Mouse (Mus musculus) hindbrain, postnatal 0 days (tissue): Measurements from ENCODE around the gene Nexn. TPM values are rescaled to one million over a fixed set of nuclear protein-coding genes. Genes with fewer than 3 reads are reported as not detected.
"Not testable (repeated sequence)": the region's sequence is repeated elsewhere in the genome, so short reads cannot be mapped to it uniquely, and the experiment has no call there.

Source experiments
- ATAC-seq: fragments of 200-750 bp; cut with Nextera tagmentation; 2 replicates; pipeline ENCODE4 v1.8.0; 2017; ENCODE audit warnings: mild to moderate bottlenecking, moderate TSS enrichment, moderate library complexity
- DNase-seq: peaks from one replicate; pipeline ENCODE4 v3.0.0-alpha.2; 2015; ENCODE audit warnings: low spot score
- H3K27ac ChIP-seq: fragments of 300-500 bp; sonication (generic); 2 replicates; pipeline ENCODE4 v1.5.1; 2014; ENCODE audit warnings: mild to moderate bottlenecking
- H3K27me3 ChIP-seq: fragments of 300-500 bp; sonication (generic); 2 replicates; pipeline ENCODE4 v1.6.1; 2014; ENCODE audit warnings: low read length, mixed read lengths; ENCODE audit not compliant: insufficient read depth
- H3K36me3 ChIP-seq: fragments of 300-500 bp; sonication (generic); 2 replicates; pipeline ENCODE4 v1.6.1; 2014; ENCODE audit warnings: low read length, mixed read lengths; ENCODE audit not compliant: insufficient read depth
- H3K4me1 ChIP-seq: fragments of 300-500 bp; sonication (generic); 2 replicates; pipeline ENCODE4 v1.6.1; 2014; ENCODE audit warnings: antibody characterized with exemption, low read length, mixed read lengths; ENCODE audit not compliant: insufficient read depth
- H3K4me2 ChIP-seq: fragments of 300-500 bp; sonication (generic); 2 replicates; pipeline ENCODE4 v1.6.1; 2014; ENCODE audit warnings: low read depth, mild to moderate bottlenecking, low read length, moderate library complexity, mixed read lengths
- H3K4me3 ChIP-seq: fragments of 300-500 bp; sonication (generic); 2 replicates; pipeline ENCODE4 v1.5.1; 2014; ENCODE audit warnings: low read length
- H3K9ac ChIP-seq: fragments of 300-500 bp; sonication (generic); replicated peaks from 2 replicates; pipeline ENCODE4 v1.6.1; 2014; ENCODE audit warnings: mild to moderate bottlenecking, low read length, moderate library complexity, mixed read lengths
- H3K9me3 ChIP-seq: fragments of 300-500 bp; sonication (generic); 2 replicates; pipeline ENCODE4 v1.6.1; 2016; ENCODE audit warnings: low read length, mixed read lengths
- CTCF ChIP-seq: IDR thresholded peaks from 2 replicates; pipeline ENCODE4 v1.5.1; 2016; ENCODE audit warnings: antibody characterized with exemption, control low read depth, low read depth
- WGBS: fragments of 180-500 bp; shearing (Covaris S2); extraction: QIAGEN DNeasy Blood & Tissue Kit; methylation state at CpG from one replicate; pipeline ENCODE4 v1.1.7; 2014; 5-methylcytosine and 5-hydroxymethylcytosine counted together
- polyA plus RNA-seq: library from polyadenylated mRNA; unstranded; fragments of >200 nt; fragmentation: Nextera tagmentation; extraction: Ambion mirVana; gene quantifications from 2 replicates; pipeline ENCODE4 v1.2.1, GENCODE M21; 2015
- total RNA-seq: library from RNA; depleted of rRNA; stranded (reverse); fragments of >200 nt; gene quantifications from 2 replicates; pipeline ENCODE4 v1.2.3, GENCODE M21; 2014; rRNA removed

Gene Nexn
- total RNA-seq, result 0.37 and 6.4 TPM in 2 replicates
- polyA plus RNA-seq, result 2.5 and 3.4 TPM in 2 replicates

DNA sequence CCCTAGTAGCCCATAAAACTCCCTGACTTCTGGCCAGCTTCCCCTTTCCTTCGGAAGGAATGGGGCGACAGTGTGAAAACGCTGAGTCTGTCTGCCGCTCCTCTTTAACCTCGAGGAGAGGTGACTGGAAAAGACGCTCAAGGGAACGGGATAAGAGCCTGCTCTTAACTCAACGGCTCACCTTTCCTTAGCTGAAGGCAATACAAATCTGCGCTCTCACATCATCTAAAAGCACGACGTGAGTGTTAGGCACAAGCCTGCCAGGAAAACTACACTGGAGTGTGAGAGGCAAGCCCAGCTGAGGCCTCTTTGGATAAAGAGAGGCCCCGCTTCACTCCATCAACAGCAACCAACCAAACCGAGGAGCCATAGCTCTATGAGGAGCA lies at the start of gene Nexn:
Nexn (minus strand) TSS at position 315 of the 386 bp plus-strand sequence.
- Histone ChIP-seq H3K36me3 (no peaks in the 10 kb centered on the region), H3K4me3 (peak within 1 kb of the TSS; percentile 47), H3K9ac (peak within 1 kb of the TSS; percentile 56), H3K4me2 (peak within 1 kb of the TSS; percentile 93), H3K27me3 (0 out of 2 replicates have a peak, but pooled peaks cover 6% of the 10 kb centered on the region), H3K27ac (no peak within 1 kb of the TSS), H3K9me3 (no peaks in the 10 kb centered on the region), H3K4me1 (no peaks in the 10 kb centered on the region)
- ATAC-seq (peak; percentile 13), DNase-seq (no peak)
- TF ChIP-seq CTCF, result no peak
- WGBS, result 6% methylated on average over 13 of the region's 13 CpGs

DNA sequence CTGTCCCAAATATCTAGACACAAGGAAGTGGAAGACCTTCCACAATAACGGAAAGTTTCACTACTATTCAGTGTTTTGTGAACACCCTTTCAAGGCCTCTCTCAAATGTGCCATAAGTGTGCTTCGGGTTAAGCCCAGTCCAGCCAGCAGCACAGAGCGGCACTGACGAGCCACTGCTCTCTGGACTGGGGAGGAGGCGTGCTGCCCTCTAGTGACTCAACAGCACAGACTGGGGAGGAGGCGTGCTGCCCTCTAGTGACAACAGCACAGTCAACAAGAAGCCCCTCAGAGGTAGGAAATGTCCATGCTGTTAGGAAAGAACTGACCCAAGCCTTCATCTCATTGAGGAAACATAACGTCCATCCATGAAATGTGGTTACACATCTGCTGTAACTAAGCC lies 49.5 kb upstream of the Nexn start:
- ATAC-seq, result peak; percentile 92
- Histone ChIP-seq H3K9me3 (no peaks in the 10 kb centered on the region), H3K27me3 (no peaks in the 10 kb centered on the region), H3K4me1 (no peaks in the 10 kb centered on the region), H3K36me3 (peaks cover 17% of the 10 kb centered on the region), H3K4me2 (no peak overlapping the region), H3K9ac (no peak overlapping the region), H3K4me3 (no peak overlapping the region), H3K27ac (no peak overlapping the region)
- 11% methylated on average over 7 of the region's 7 CpGs for WGBS
- TF ChIP-seq CTCF, result peak; percentile 99
- peak; percentile 84 for DNase-seq

DNA sequence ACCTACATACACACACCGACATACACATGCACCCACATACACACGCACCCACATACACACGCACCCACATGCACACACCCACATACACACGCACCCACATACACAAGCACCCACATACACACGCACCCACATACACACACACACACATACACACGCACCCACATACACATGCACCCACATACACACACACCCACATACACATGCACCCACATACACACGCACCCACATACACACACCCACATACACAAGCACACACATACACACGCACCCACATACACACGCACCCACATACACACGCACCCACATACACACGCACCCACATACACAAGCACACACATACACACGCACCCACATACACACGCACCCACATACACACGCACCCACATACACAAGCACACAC lies 48.5 kb upstream of the Nexn start:
- not testable (repeated sequence) for H3K4me3 ChIP-seq, H3K9me3 ChIP-seq, DNase-seq, H3K4me2 ChIP-seq, H3K4me1 ChIP-seq, H3K27me3 ChIP-seq, H3K9ac ChIP-seq, H3K27ac ChIP-seq, ATAC-seq
- 84% methylated on average over 14 of the region's 14 CpGs for WGBS
- H3K36me3 ChIP-seq, result peaks cover 14% of the 10 kb centered on the region; the same call in 1 of the 2 replicates

DNA sequence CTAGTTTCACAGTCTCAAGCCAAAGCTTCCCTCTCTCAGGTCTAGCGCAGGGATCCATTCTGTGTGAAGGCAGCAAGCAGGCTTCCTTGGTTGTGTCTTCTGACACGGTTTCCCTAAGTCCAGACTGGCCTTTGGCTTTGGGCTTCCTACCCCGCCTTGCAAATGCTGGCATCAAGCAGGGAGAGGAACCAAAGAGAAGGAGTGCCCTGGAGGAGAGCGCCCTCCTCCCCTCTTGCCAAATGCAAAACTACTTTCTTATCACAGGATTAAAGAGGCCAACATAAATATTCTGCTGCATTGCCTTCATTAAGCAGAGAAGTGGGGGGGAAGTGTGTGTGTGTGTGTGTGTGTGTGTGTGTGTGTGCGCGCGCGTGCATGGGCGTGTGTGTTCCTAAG lies 43.1 kb upstream of the Nexn start:
- DNase-seq (no peak), ATAC-seq (no peak)
- TF ChIP-seq CTCF, result no peak
- no peaks in the 10 kb centered on the region for H3K27me3 ChIP-seq
- H3K9me3 ChIP-seq, result no peaks in the 10 kb centered on the region
- H3K36me3 ChIP-seq, result peaks cover 28% of the 10 kb centered on the region; the same call in 1 of the 2 replicates
- no peak overlapping the region for H3K27ac ChIP-seq
- H3K4me1 ChIP-seq, result no peaks in the 10 kb centered on the region
- H3K4me3 ChIP-seq, result no peak overlapping the region
- H3K4me2 ChIP-seq, result no peak overlapping the region
- 93% methylated on average over 9 of the region's 9 CpGs for WGBS
- no peak overlapping the region; the same call in 1 of the 2 replicates for H3K9ac ChIP-seq

DNA sequence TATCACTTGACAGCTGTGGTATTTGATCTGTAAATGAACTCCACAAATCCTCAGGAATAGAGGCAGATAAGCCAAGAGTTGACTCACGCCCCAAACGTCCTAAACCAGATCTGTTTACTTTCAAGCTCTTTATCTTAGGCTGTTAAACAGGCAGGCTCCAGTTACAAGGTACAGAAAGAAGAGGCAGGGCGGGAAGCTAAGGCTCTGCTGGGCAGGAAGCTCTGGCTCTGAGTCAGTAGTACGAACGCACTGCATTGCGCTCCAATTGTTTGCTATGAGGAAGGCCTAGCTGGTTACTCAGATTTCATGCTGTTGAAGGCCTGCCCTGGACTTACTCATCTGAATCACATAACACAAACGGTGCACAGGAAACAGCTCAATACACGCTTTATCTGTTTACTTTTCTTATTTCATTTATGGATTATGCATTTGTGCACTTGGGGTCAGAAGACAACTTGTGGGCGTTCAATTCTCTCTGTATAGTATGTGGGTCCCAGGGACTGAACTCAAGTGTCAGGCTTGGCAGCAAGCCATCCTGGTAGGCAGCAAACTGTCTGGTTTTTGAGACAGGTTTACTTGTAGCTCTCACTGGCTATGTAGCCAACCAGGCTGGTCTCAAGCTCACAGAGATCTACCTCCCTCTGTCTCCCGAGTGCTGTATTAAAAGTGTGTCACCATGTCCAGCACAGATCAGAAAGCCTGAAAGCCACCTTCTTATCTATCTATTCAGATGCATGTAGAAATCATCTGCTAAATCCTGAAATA lies 42.5 kb upstream of the Nexn start:
- no peak overlapping the region for H3K27ac ChIP-seq
- H3K4me2 ChIP-seq, result no peak overlapping the region
- H3K4me3 ChIP-seq, result no peak overlapping the region
- no peak for ATAC-seq
- H3K36me3 ChIP-seq, result peaks cover 28% of the 10 kb centered on the region; the same call in 1 of the 2 replicates
- no peak for TF ChIP-seq CTCF
- H3K9ac ChIP-seq, result no peak overlapping the region; the same call in 1 of the 2 replicates
- H3K4me1 ChIP-seq, result no peaks in the 10 kb centered on the region
- WGBS, result 70% methylated on average over 10 of the region's 10 CpGs
- H3K27me3 ChIP-seq, result no peaks in the 10 kb centered on the region
- DNase-seq, result no peak
- no peaks in the 10 kb centered on the region for H3K9me3 ChIP-seq

DNA sequence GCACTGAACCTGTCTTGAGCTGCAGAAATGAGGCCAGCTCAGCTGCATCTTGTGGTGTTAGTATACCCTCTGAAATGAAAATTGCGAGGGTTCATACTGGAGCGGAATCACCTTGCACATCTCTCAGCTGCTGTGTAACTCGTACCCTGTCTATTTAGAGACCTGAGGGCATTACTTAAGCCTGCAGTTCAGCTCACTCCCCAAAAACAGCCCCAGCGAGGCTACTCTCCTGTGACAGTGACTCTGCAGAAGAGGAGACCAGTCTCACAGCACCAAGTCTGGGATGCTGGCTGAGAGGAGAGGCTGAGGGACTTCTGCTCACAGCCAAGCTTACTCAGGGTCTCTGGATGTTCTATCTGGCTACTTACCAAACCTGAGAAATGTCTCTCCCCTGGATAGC lies 39.8 kb upstream of the Nexn start:
- Histone ChIP-seq H3K4me1 (no peaks in the 10 kb centered on the region), H3K27me3 (no peaks in the 10 kb centered on the region), H3K27ac (no peak overlapping the region), H3K9me3 (no peaks in the 10 kb centered on the region), H3K9ac (no peak overlapping the region), H3K36me3 (peaks cover 19% of the 10 kb centered on the region; the same call in 1 of the 2 replicates), H3K4me3 (no peak overlapping the region), H3K4me2 (no peak overlapping the region)
- no peak for ATAC-seq
- no peak for DNase-seq
- WGBS, result 91% methylated on average over 4 of the region's 4 CpGs
- no peak for TF ChIP-seq CTCF

DNA sequence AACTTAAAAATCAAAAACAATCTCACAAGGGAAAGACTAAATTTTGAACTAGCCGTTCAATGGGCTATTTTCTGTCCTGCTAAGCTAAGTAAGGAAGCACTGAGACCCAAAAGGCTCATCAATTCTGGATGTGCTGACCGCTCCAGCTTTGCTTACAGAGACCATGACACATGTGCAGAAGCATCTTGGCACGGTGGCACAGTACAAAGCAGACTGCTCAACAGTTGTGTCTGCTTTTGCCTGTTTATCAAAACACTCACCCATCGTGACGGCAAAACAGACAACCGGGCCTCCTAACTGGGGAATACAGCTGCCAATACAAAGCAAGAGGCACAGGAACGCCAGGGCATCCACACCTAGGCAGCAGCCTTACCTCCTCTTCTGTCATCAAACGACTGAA lies 38.9 kb upstream of the Nexn start:
- Histone ChIP-seq H3K4me1 (no peaks in the 10 kb centered on the region), H3K4me3 (no peak overlapping the region), H3K4me2 (no peak overlapping the region), H3K36me3 (peaks cover 19% of the 10 kb centered on the region; the same call in 1 of the 2 replicates), H3K9ac (no peak overlapping the region), H3K27ac (no peak overlapping the region), H3K27me3 (no peaks in the 10 kb centered on the region), H3K9me3 (no peaks in the 10 kb centered on the region)
- DNase-seq (no peak), ATAC-seq (no peak)
- TF ChIP-seq CTCF, result no peak
- 88% methylated on average over 8 of the region's 8 CpGs for WGBS
